Mouse (Mus musculus) CD4-positive, CD25-positive, alpha-beta regulatory T cell, adult 2 months (primary cell): ENCODE results near the gene Mybpc2.

ENCODE experiments used
- DNase-seq: peaks from one replicate; pipeline ENCODE4 v3.0.0-alpha.2; 2012; ENCODE audit warnings: low read depth, low spot score

Mybpc2 gene

GRCm38 (mm10) chr7:44463556-44464225 lies 60.8 kb downstream of the Mybpc2 start:
- no peak for DNase-seq

GRCm38 (mm10) chr7:44463056-44463425 lies 61.4 kb downstream of the Mybpc2 start:
- DNase-seq: no peak

- DNase-seq: peak; percentile 46
Measured at GRCm38 (mm10) chr7:44462218-44463055, 62.0 kb downstream of the Mybpc2 start.

- DNase-seq: no peak
Measured at GRCm38 (mm10) chr7:44461503-44462217, 62.8 kb downstream of the Mybpc2 start.

- DNase-seq: no peak
Measured at GRCm38 (mm10) chr7:44460767-44461502, 63.5 kb downstream of the Mybpc2 start.

GRCm38 (mm10) chr7:44460067-44460466 lies 64.4 kb downstream of the Mybpc2 start:
- DNase-seq: no peak

- DNase-seq: no peak
Measured at GRCm38 (mm10) chr7:44456302-44456701, 68.2 kb downstream of the Mybpc2 start.

- DNase-seq: no peak
Measured at GRCm38 (mm10) chr7:44453256-44453655, 71.2 kb downstream of the Mybpc2 start.
